Mouse (Mus musculus) CH12.LX (cell line): Measurements from ENCODE around the gene 4930426L09Rik. TPM values are rescaled to one million over a fixed set of nuclear protein-coding genes. Genes with fewer than 3 reads are reported as not detected.

Experiments used
- DNase-seq: peaks from one replicate; pipeline ENCODE4 v3.0.0-alpha.2; 2013; ENCODE audit errors: extremely low read depth
- H3K27ac ChIP-seq: 2 replicates; pipeline ENCODE4 v1.5.1; 2012; ENCODE audit warnings: low read depth, mild to moderate bottlenecking, control low read depth, moderate library complexity; ENCODE audit not compliant: insufficient read depth
- H3K27me3 ChIP-seq: replicated peaks from 2 replicates; pipeline ENCODE3; 2012; ENCODE audit warnings: inconsistent platforms
- H3K36me3 ChIP-seq, 2 experiments: replicated peaks in 1 of 2; 2 replicates each; pipeline versions ENCODE3 to v1.6.1; 2012; ENCODE audit warnings: inconsistent platforms in 1 of 2, low read length in 1 of 2, mild to moderate bottlenecking in 1 of 2, mixed read lengths in 1 of 2, moderate library complexity in 1 of 2; ENCODE audit not compliant: control insufficient read depth in 1 of 2, insufficient read depth in 1 of 2
- H3K4me1 ChIP-seq, 2 experiments: 2 replicates each; pipeline ENCODE4 v1.6.1; 2012; ENCODE audit warnings: inconsistent platforms in 1 of 2, moderate library complexity in 1 of 2; ENCODE audit not compliant: insufficient read depth in 2 of 2, control insufficient read depth in 1 of 2
- H3K4me2 ChIP-seq: 2 replicates; pipeline ENCODE4 v1.6.1; 2012; ENCODE audit warnings: low read depth, mild to moderate bottlenecking, control low read depth; ENCODE audit not compliant: poor library complexity, insufficient read depth, severe bottlenecking
- H3K4me3 ChIP-seq, 3 experiments: fragments of 150-350 bp in 1 of 3; sonication (generic) in 1 of 3; replicated peaks in 1 of 3; 2 replicates each; pipeline versions ENCODE3 to v1.5.1; 2011 to 2012; ENCODE audit warnings: low read depth in 2 of 3, low read length in 2 of 3, mild to moderate bottlenecking in 2 of 3, moderate library complexity in 2 of 3, control low read depth in 1 of 3, improper control_type of control experiment in 1 of 3, inconsistent platforms in 1 of 3, mixed read lengths in 1 of 3; ENCODE audit not compliant: poor library complexity in 1 of 3
- H3K79me2 ChIP-seq: replicated peaks from 2 replicates; pipeline ENCODE4 v1.6.1; 2012; ENCODE audit warnings: mild to moderate bottlenecking, moderate library complexity; ENCODE audit not compliant: control insufficient read depth, poor library complexity, insufficient read depth, severe bottlenecking; ENCODE audit errors: extremely low read depth
- H3K9ac ChIP-seq: 2 replicates; pipeline ENCODE4 v1.6.1; 2012; ENCODE audit warnings: low read depth, mild to moderate bottlenecking, control low read depth, moderate library complexity; ENCODE audit not compliant: insufficient read depth
- H3K9me3 ChIP-seq: replicated peaks from 2 replicates; pipeline ENCODE3; 2012; ENCODE audit warnings: low read length, inconsistent platforms, mixed read lengths
- E2F4 ChIP-seq: IDR thresholded peaks from 2 replicates; pipeline ENCODE4 v1.6.1; 2011; ENCODE audit warnings: low read depth, low read length, improper control_type of control experiment; ENCODE audit not compliant: insufficient replicate concordance
- KAT2A ChIP-seq: IDR thresholded peaks from 2 replicates; pipeline ENCODE4 v1.6.1; 2012; ENCODE audit warnings: low read length, improper control_type of control experiment, inconsistent platforms; ENCODE audit not compliant: insufficient replicate concordance
- MAFK ChIP-seq: IDR thresholded peaks from 2 replicates; pipeline ENCODE4 v1.6.1; 2011; ENCODE audit warnings: low read length, improper control_type of control experiment; ENCODE audit not compliant: insufficient replicate concordance
- MAX ChIP-seq: IDR thresholded peaks from 2 replicates; pipeline ENCODE4 v1.6.1; 2011; ENCODE audit warnings: low read length, improper control_type of control experiment
- MEF2A ChIP-seq: IDR thresholded peaks from 2 replicates; pipeline ENCODE4 v1.6.1; 2014; ENCODE audit warnings: low read depth, mild to moderate bottlenecking, inconsistent platforms, low read length, improper control_type of control experiment, borderline replicate concordance
- NRF1 ChIP-seq: IDR thresholded peaks from 2 replicates; pipeline ENCODE4 v1.6.1; 2014; ENCODE audit warnings: low read depth, mild to moderate bottlenecking, inconsistent platforms, low read length, improper control_type of control experiment, moderate library complexity
- RAD21 ChIP-seq: IDR thresholded peaks from 2 replicates; pipeline ENCODE4 v1.6.1; 2011; ENCODE audit warnings: low read depth, mild to moderate bottlenecking, low read length, improper control_type of control experiment, moderate library complexity
- RCOR1 ChIP-seq: conservative IDR thresholded peaks from 2 replicates; pipeline ENCODE4 v1.6.1; 2012; ENCODE audit warnings: low read depth, mild to moderate bottlenecking, inconsistent platforms, low read length, improper control_type of control experiment
- SIN3A ChIP-seq: IDR thresholded peaks from 2 replicates; pipeline ENCODE4 v1.6.1; 2012; ENCODE audit warnings: low read length, improper control_type of control experiment, inconsistent platforms
- SMC3 ChIP-seq: IDR thresholded peaks from 2 replicates; pipeline ENCODE4 v1.6.1; 2011; ENCODE audit warnings: low read depth, low read length, improper control_type of control experiment
- TCF12 ChIP-seq: IDR thresholded peaks from 2 replicates; pipeline ENCODE4 v1.6.1; 2014; ENCODE audit warnings: low read depth, mild to moderate bottlenecking, inconsistent platforms, low read length, improper control_type of control experiment
- USF1 ChIP-seq: IDR thresholded peaks from 2 replicates; pipeline ENCODE4 v1.6.1; 2014; ENCODE audit warnings: low read depth, mild to moderate bottlenecking, inconsistent platforms, low read length, improper control_type of control experiment
- ZNF384 ChIP-seq: IDR thresholded peaks from 2 replicates; pipeline ENCODE4 v1.6.1; 2012; ENCODE audit warnings: low read depth, low read length, improper control_type of control experiment, inconsistent platforms
- dilution Hi-C: fragments of 300-500 bp; cut with MboI; formaldehyde crosslinking; loops from 2 replicates; pipeline ENCODE4 v1.14.3; 2020; ENCODE audit warnings: low sequenced_read_pairs; ENCODE audit not compliant: extremely low pct_unique_long_range_greater_than_20kb, extremely low pct_ligation_motif_present
- in situ Hi-C: fragments of 300-500 bp; cut with MboI; formaldehyde crosslinking; loops from 3 replicates; pipeline ENCODE4 v1.14.3; 2019; ENCODE audit warnings: low sequenced_read_pairs, low pct_ligation_motif_present, low pct_unique_long_range_greater_than_20kb, mixed read lengths
- polyA plus RNA-seq: library from polyadenylated mRNA; unstranded; fragments of >175 nt; gene quantifications from 2 replicates; pipeline ENCODE4 v1.2.1, GENCODE M21; 2012; ENCODE audit warnings: low read depth; ENCODE audit not compliant: insufficient read length
- total RNA-seq, 2 experiments: library from RNA; depleted of rRNA; stranded (reverse); fragments of 300-350 nt in 1 of 2; fragments of >200 nt in 1 of 2; gene quantifications; 2 replicates each; pipeline ENCODE4 v1.2.3; 2012 to 2014

Gene 4930426L09Rik
- total and polyA plus RNA-seq, 3 experiments, result 0.26 to 0.31 (median 0.30) TPM

DNA sequence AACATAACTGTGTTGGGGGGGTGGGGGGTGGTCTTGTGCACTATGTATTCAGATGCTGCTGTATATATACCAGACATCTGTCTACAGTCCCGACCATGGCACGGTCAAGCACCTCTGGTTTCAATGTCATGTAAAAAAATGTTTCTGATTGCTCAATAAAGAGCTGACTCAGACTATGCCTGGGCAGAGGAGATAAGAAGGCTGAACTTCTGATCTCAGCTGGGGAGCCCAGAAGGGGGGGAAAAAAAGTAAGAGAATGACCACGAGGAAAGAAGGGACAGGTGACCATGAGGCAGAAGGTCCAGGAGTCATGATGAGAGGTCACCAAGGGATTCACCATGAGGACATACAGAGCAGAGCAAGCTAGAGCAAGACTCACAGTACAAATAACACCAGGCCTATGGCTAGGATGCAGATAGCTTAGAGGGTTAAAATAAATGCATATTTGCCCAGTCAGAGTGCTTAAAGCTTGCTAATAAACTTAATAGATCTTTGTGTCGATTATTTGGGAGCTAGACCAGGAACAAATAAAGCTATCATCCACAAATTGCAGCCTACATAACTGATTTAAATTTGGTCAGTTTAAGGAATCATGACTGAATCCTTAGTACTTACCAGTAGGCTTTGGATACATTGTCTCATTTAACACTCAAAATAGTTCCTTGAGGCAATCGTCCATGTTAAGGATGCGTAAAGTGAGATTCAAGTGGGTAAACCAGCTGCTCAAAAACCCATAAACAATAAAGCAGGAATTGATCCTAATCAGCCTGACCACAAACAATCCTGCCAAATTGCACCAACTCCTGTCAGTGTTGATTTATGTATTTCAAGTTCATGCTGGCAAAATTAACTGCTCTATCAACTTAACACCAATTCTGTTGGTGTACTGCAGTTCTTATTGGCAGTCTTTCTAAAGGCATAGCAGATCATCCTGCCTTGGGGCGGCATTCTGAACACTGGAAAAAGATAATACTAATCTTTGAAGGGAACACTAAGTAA, 5.3 kb upstream of the 4930426L09Rik start:
- peaks cover 15% of the 10 kb centered on the region for H3K9me3 ChIP-seq
- no peak overlapping the region for H3K4me3 ChIP-seq
- dilution Hi-C loops (no loop called here), in situ Hi-C loops (no loop called here)
- DNase-seq, result no peak
- H3K9ac ChIP-seq, result no peak overlapping the region
- no peak for TF ChIP-seq E2F4
- TF ChIP-seq MAFK, result no peak
- no peak for TF ChIP-seq ZNF384
- TF ChIP-seq RAD21, result no peak
- no peak for TF ChIP-seq SIN3A
- TF ChIP-seq MAX, result no peak
- no peak for TF ChIP-seq USF1
- TF ChIP-seq RCOR1, result no peak
- no peak for TF ChIP-seq NRF1
- TF ChIP-seq MEF2A, result no peak
- no peaks in the 10 kb centered on the region for H3K27me3 ChIP-seq
- H3K79me2 ChIP-seq, result peaks cover 8% of the 10 kb centered on the region
- peaks cover 0 to 23% of the 10 kb centered on the region in 2 experiments for H3K36me3 ChIP-seq
- no peak overlapping the region for H3K27ac ChIP-seq
- H3K4me1 ChIP-seq, result peaks cover 4 to 40% of the 10 kb centered on the region in 2 experiments
- H3K4me2 ChIP-seq, result no peak overlapping the region

DNA sequence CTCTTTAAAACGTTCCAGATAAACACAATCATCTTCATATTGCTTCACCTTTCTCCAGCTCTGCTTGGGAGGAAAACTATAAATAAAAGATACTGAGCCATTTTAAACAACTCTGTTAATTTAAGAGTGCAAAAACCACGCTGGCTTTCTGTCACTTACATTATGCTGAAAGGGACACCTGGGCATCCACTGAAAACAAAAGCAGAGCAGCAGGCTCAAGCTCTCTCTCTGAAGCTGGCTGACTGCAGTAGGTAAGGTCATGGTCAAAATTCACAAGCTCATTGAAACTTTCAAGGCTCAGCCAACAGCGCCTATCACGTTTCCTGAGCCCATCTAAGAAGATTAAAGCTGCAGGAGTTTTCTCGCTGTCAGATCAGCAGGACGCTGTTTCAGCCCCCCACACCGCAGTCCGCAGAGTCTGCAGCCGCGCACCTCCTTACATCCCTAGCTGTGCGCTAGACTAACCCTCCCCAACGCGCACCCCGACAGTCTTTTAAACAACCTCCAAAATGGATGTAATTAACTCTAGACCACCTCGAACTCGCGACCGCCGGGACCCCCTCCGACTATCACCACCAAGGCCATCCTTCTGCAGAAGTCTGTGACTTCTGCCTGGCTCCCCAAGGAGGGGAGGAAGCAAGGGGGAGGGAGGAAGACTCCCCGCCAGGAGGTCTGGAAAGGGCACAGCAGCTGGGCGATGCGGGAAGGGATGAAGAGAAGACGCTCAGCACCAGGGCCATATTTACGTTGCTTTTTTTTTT, 1.5 kb upstream of the 4930426L09Rik start:
- Histone ChIP-seq H3K9me3 (peaks cover 11% of the 10 kb centered on the region), H3K4me2 (peak overlapping the region; percentile 96), H3K9ac (peak overlapping the region; percentile 59), H3K4me1 (peaks cover 0 to 32% of the 10 kb centered on the region in 2 experiments; a peak in 2 of 4 replicates), H3K27ac (no peak overlapping the region), H3K79me2 (peaks cover 8% of the 10 kb centered on the region), H3K4me3 (peak overlapping the region; percentile 67 to 92 (median 82)), H3K27me3 (no peaks in the 10 kb centered on the region), H3K36me3 (peaks cover 0 to 17% of the 10 kb centered on the region in 2 experiments)
- dilution Hi-C loops, result no loop called here
- no peak for DNase-seq
- no peak for TF ChIP-seq SMC3
- TF ChIP-seq SIN3A, result peak; percentile 11; the same call in 1 of the 2 replicates
- 0 out of 2 replicates have a peak, but pooled peaks have one; percentile 5 for TF ChIP-seq TCF12
- TF ChIP-seq KAT2A, result no peak
- in situ Hi-C loops, result no loop called here
